Mouse (Mus musculus) embryonic facial prominence, embryonic 14.5 days (tissue): ENCODE measurements around the gene Gm28048. TPM values are rescaled to one million over a fixed set of nuclear protein-coding genes. Genes with fewer than 3 reads are reported as not detected.
A peak's percentile ranks its signal among the peaks of the same experiment; 100 is the strongest.

Experiments
- ATAC-seq: fragments of 200-750 bp; cut with Nextera tagmentation; 2 replicates; pipeline ENCODE4 v1.8.0; 2017; ENCODE audit warnings: low read depth, moderate number of reproducible peaks, moderate TSS enrichment
- DNase-seq: peaks from one replicate; pipeline ENCODE4 v3.0.0-alpha.2; 2015; ENCODE audit warnings: low spot score
- H3K27ac ChIP-seq: fragments of 300-500 bp; sonication (generic); replicated peaks from 2 replicates; pipeline ENCODE4 v1.5.1; 2014; ENCODE audit warnings: low read depth, mild to moderate bottlenecking, low read length, moderate library complexity
- H3K27me3 ChIP-seq: fragments of 300-500 bp; sonication (generic); replicated peaks from 2 replicates; pipeline ENCODE4 v1.6.1; 2014; ENCODE audit warnings: low read length; ENCODE audit not compliant: control insufficient read depth, insufficient read depth
- H3K36me3 ChIP-seq: fragments of 300-500 bp; sonication (generic); 2 replicates; pipeline ENCODE4 v1.6.1; 2014; ENCODE audit warnings: low read length, mixed read lengths; ENCODE audit not compliant: control insufficient read depth, insufficient read depth
- H3K4me1 ChIP-seq: fragments of 300-500 bp; sonication (generic); 2 replicates; pipeline ENCODE4 v1.6.1; 2014; ENCODE audit warnings: antibody characterized with exemption, low read length; ENCODE audit not compliant: control insufficient read depth, insufficient read depth
- H3K4me2 ChIP-seq: fragments of 300-500 bp; sonication (generic); 2 replicates; pipeline ENCODE4 v1.6.1; 2014; ENCODE audit warnings: low read depth, mild to moderate bottlenecking, low read length, moderate library complexity, mixed read lengths
- H3K4me3 ChIP-seq: fragments of 300-500 bp; sonication (generic); 2 replicates; pipeline ENCODE4 v1.5.1; 2014; ENCODE audit warnings: low read depth, mild to moderate bottlenecking, low read length
- H3K9ac ChIP-seq: fragments of 300-500 bp; sonication (generic); 2 replicates; pipeline ENCODE4 v1.6.1; 2014; ENCODE audit warnings: low read depth, mild to moderate bottlenecking, low read length, moderate library complexity, mixed read lengths
- H3K9me3 ChIP-seq: fragments of 300-500 bp; sonication (generic); 2 replicates; pipeline ENCODE4 v1.6.1; 2016; ENCODE audit warnings: low read length; ENCODE audit not compliant: control insufficient read depth
- whole genome bisulfite sequencing: fragments of 180-500 bp; shearing (Covaris S2); extraction: QIAGEN DNeasy Blood & Tissue Kit; methylation state at CpG from one replicate; pipeline ENCODE4 v1.1.7; 2014; 5-methylcytosine and 5-hydroxymethylcytosine counted together
- polyA plus RNA-seq: library from polyadenylated mRNA; unstranded; fragments of >200 nt; fragmentation: Nextera tagmentation; extraction: Ambion mirVana; gene quantifications from 2 replicates; pipeline ENCODE4 v1.2.1, GENCODE M21; 2014

Gene Gm28048
- polyA plus RNA-seq, 1 experiment from 2014 or later: 13.6 TPM

DNA sequence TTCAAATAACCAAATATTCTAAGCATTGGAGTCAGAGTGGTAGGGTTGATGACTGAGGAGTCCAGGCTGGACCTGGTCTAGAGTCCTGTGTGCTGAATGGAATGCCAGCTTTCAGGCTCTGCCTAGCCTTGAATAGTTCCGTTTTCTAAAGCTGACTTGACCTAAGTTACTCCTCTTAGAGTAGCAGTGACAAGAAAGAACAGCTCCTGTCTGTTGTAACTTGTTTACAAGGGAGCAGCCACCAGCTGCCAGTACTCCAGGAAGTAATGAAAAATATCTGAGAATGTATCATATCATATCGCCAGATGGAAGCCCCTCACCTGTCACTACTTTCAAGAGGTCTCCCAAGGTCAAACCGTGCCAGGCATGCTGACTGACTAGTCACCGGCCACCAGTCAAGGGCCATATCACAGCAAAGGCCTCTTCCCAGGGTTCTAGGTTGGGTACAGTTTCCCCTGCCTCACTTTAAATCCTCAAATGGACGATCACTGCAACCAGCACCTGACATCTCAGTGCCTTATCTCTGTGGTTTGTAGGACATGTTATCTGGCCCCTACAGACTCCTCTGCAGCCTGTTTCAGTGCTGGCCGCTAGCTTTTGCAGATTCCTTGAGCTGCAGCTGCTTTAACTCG is 172.3 kb downstream of the Gm28048 start:
- DNase-seq: peak; percentile 16
- H3K9me3 ChIP-seq: no peaks in the 10 kb centered on the region
- no peak overlapping the region for H3K4me3 ChIP-seq
- H3K9ac ChIP-seq: no peak overlapping the region
- H3K36me3 ChIP-seq: no peaks in the 10 kb centered on the region
- H3K27ac ChIP-seq: no peak overlapping the region
- H3K4me2 ChIP-seq: no peak overlapping the region
- 62% methylated on average over 7 of the region's 7 CpGs for WGBS
- no peaks in the 10 kb centered on the region for H3K4me1 ChIP-seq
- ATAC-seq: 0 out of 2 replicates have a peak, but pooled peaks have one; percentile 22
- H3K27me3 ChIP-seq: no peaks in the 10 kb centered on the region

DNA sequence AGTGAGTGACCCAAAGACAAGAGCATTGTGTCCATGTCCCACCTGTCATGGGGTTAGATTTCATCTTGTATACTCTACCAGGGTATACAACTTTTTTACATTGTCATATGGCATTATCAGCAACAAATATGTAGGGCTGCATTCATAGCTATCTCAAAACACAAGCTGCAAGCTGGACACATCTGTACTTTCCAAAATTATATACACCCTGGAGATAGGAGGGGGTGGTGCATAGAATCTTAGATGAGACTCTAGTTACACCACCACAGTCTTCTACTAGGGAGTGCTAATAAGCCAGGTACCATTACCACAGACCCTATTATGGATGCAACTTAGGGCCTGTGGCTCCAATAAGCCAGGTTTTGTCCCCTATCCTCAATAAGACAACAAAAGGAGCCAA is 173.8 kb downstream of the Gm28048 start:
- ATAC-seq: no peak
- DNase-seq: no peak

DNA sequence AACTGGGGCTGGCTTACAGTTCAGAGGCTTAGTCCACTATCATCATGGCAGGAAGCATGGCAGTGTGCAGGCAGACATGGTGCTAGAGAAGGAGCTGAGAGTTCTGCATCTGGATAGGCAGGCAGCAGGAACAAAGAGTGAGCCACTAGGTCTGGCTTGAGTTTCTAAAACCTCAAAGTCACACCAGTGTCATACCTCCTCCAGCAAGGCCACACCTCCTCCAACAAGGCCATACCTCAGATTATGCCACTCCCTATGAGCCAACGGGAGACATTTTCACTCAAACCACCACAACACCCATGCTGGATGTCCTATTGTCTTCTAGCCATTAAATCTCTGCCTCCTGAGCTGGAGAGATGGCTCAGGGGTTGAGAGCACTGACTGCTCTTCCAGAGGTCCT is 176.7 kb downstream of the Gm28048 start:
- no peaks in the 10 kb centered on the region for H3K9me3 ChIP-seq
- H3K4me1 ChIP-seq: peaks cover 6% of the 10 kb centered on the region
- DNase-seq (no peak), ATAC-seq (no peak)
- no peak overlapping the region for H3K4me3 ChIP-seq
- no peak overlapping the region for H3K4me2 ChIP-seq
- H3K27me3 ChIP-seq: no peaks in the 10 kb centered on the region
- WGBS: 93% methylated on average over 1 of the region's 1 CpGs
- H3K9ac ChIP-seq: no peak overlapping the region
- no peaks in the 10 kb centered on the region for H3K36me3 ChIP-seq
- no peak overlapping the region for H3K27ac ChIP-seq

More for the DNA sequence above, 173.8 kb downstream of the Gm28048 start:
- no peak overlapping the region for H3K27ac ChIP-seq
- no peak overlapping the region for H3K9ac ChIP-seq
- no peaks in the 10 kb centered on the region for H3K9me3 ChIP-seq
- H3K4me2 ChIP-seq: no peak overlapping the region
- no peak overlapping the region for H3K4me3 ChIP-seq
- H3K27me3 ChIP-seq: no peaks in the 10 kb centered on the region
- no peaks in the 10 kb centered on the region for H3K36me3 ChIP-seq
- H3K4me1 ChIP-seq: no peaks in the 10 kb centered on the region

DNA sequence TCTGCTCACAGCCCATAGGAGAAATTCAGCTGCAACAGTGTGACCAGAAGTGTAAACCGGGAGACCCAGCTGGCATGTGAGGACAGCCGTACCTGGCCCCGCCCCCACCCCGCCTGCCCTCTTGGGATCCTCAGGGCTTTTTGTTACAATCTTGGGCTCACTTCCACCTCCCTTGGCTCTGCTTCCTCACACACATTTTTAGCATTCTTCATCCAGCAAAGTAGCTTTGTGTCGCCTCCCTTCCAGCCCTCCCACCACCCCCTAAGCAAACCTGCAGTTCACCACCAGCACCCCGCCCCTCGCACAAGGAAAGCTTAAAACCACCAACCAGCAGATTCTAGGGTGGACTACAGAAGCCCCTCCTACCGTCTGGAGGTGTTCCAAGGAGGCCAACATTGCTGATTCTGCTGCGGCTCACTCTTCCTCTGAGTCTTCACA is 181.9 kb downstream of the Gm28048 start:
- WGBS: 14% methylated on average over 6 of the region's 9 CpGs
- Histone ChIP-seq H3K9me3 (no peaks in the 10 kb centered on the region), H3K9ac (no peak overlapping the region), H3K27me3 (no peaks in the 10 kb centered on the region), H3K4me1 (peaks cover 16% of the 10 kb centered on the region), H3K4me3 (peak overlapping the region; percentile 4; the same call in 1 of the 2 replicates), H3K4me2 (peak overlapping the region; percentile 40), H3K27ac (peak overlapping the region; percentile 71), H3K36me3 (no peaks in the 10 kb centered on the region)
- ATAC-seq (peak; percentile 91), DNase-seq (peak; percentile 91)

DNA sequence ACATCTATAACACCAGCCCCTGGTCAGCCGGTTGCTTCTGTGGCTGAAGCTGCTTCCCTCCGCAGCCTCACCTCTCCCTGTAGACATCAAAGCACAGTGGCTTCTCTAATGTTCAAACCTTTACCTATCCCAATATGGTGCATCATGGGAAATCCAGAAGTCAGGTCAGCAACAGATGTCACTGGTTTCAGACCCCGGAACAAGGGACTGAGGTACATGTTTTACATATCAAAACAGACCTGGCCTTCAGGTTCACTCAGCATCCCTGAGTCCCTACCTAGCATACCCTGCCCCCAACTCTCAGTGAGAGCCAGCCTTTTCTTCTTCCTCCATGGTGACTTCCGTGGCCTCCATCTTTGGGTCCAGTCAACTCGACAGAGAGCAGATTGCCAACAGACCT is 183.0 kb downstream of the Gm28048 start:
- no peak overlapping the region for H3K9ac ChIP-seq
- H3K4me3 ChIP-seq: no peak overlapping the region
- H3K27ac ChIP-seq: no peak overlapping the region
- DNase-seq (no peak), ATAC-seq (no peak)
- H3K27me3 ChIP-seq: no peaks in the 10 kb centered on the region
- peaks cover 16% of the 10 kb centered on the region for H3K4me1 ChIP-seq
- 69% methylated on average over 5 of the region's 5 CpGs for WGBS
- no peaks in the 10 kb centered on the region for H3K36me3 ChIP-seq
- no peak overlapping the region for H3K4me2 ChIP-seq
- no peaks in the 10 kb centered on the region for H3K9me3 ChIP-seq

DNA sequence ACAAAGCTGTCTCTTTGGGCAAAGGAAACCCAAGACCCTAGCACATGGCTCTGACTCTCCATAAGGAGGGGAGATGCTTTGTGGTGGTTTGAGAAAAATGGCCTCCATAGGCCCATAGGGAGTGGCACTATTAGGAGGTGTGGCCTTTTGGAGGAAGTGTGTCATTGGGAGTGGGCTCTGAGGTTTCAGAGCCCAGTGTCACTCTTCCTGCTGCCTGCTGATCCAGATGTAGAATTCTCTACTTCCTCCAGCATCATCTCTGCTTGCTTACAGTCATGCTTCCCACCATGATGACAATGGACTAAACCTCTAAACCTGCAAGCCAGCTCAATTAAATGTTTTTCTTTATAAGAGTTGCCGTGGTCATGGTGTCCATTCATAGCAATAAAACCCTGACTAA is 187.2 kb downstream of the Gm28048 start:
- peaks cover 5% of the 10 kb centered on the region for H3K4me1 ChIP-seq
- DNase-seq: no peak
- no peak overlapping the region for H3K27ac ChIP-seq
- no peaks in the 10 kb centered on the region for H3K9me3 ChIP-seq
- no peak for ATAC-seq
- H3K27me3 ChIP-seq: no peaks in the 10 kb centered on the region
- no peak overlapping the region for H3K4me3 ChIP-seq
- no peaks in the 10 kb centered on the region for H3K36me3 ChIP-seq
- no peak overlapping the region for H3K9ac ChIP-seq
- no peak overlapping the region for H3K4me2 ChIP-seq
- WGBS: 77% methylated on average over 1 of the region's 1 CpGs

DNA sequence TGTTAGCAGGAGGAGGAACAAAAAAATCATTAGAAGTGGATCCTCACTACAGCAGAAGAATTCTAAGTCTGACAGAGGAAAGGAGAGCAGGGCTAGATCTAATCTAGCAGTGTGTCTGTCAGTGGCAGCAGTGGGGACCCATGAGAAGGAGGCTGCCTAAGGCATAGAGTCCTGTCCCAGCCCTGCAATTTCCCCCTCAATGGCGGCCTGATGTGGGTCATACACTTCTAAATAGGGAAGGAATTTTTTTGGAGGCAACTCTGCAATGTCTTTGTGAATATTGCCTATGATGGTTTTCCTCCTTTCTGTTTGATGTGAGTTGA is 188.0 kb downstream of the Gm28048 start:
- WGBS: 85% methylated on average over 1 of the region's 1 CpGs
- Histone ChIP-seq H3K9ac (no peak overlapping the region), H3K36me3 (no peaks in the 10 kb centered on the region), H3K4me3 (no peak overlapping the region), H3K4me1 (no peaks in the 10 kb centered on the region), H3K27ac (no peak overlapping the region), H3K4me2 (no peak overlapping the region), H3K9me3 (no peaks in the 10 kb centered on the region), H3K27me3 (no peaks in the 10 kb centered on the region)
- no peak for ATAC-seq
- no peak for DNase-seq

DNA sequence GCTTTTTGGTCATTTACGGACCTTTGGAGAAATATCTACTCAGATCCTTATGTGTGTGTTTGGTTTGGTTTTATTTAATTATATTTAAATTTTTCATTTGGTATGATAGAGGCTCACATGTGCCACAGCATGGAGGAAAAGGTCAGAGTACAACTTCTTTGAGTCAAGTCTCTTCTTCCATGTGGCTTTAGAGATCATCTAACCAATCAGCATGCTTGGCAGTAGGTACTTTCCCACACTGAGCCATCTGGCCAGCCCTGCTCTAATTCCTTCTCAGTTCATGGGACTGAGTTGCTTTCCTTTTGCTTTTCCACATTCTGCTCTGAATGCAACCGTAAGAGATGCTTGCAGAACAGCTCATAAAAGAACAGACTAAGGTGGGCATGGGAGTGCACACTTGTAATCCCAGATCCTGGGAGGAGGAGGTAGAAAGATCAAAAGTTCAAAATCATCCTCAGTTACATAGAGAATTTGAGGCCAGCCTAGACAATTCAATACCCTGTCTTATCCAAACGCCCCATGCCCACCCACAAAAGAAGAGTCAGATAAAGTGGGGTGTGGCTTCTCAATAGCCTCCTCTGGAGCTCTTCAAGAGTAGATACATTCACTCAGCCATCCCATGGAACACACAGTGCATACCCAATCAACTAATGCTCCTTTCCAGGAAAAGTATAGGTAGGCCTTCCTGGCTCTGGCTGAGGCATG is 188.6 kb downstream of the Gm28048 start:
- no peaks in the 10 kb centered on the region for H3K4me1 ChIP-seq
- DNase-seq (no peak), ATAC-seq (no peak)
- H3K9ac ChIP-seq: no peak overlapping the region
- no peak overlapping the region for H3K4me3 ChIP-seq
- no peaks in the 10 kb centered on the region for H3K36me3 ChIP-seq
- 89% methylated on average over 3 of the region's 3 CpGs for WGBS
- no peak overlapping the region for H3K4me2 ChIP-seq
- no peaks in the 10 kb centered on the region for H3K27me3 ChIP-seq
- no peaks in the 10 kb centered on the region for H3K9me3 ChIP-seq
- no peak overlapping the region for H3K27ac ChIP-seq

DNA sequence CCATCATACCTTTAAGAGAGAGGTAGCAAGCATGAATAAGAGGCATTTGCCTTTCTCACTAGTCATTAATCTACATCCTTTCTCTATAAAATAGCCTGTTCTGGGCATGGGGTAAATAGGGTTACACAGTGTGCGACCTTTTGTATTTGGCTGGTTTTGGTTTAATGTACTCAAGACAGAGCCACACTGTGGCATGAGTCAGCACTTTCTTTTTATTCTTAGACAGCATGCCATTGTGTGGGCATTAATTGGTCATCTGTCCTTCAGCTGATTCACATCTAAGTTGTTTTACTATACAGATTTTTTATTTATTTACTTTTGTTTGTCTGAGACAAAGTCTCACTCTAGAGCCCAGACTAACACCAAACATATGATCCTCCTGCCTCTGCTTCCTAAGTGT is 189.7 kb downstream of the Gm28048 start:
- DNase-seq (no peak), ATAC-seq (no peak)

More for the DNA sequence above, 189.7 kb downstream of the Gm28048 start:
- Histone ChIP-seq H3K27ac (no peak overlapping the region), H3K27me3 (no peaks in the 10 kb centered on the region), H3K4me2 (no peak overlapping the region), H3K9me3 (no peaks in the 10 kb centered on the region), H3K9ac (no peak overlapping the region), H3K36me3 (no peaks in the 10 kb centered on the region), H3K4me3 (no peak overlapping the region), H3K4me1 (no peaks in the 10 kb centered on the region)
- WGBS: 96% methylated on average over 1 of the region's 1 CpGs
